Mouse (Mus musculus): ENCODE measurements around the gene Gphb5. TPM values are rescaled to one million over a fixed set of nuclear protein-coding genes. Genes with fewer than 3 reads are reported as not detected.

Gene Gphb5
- polyA plus RNA-seq, 2 experiments: not detected

DNA sequence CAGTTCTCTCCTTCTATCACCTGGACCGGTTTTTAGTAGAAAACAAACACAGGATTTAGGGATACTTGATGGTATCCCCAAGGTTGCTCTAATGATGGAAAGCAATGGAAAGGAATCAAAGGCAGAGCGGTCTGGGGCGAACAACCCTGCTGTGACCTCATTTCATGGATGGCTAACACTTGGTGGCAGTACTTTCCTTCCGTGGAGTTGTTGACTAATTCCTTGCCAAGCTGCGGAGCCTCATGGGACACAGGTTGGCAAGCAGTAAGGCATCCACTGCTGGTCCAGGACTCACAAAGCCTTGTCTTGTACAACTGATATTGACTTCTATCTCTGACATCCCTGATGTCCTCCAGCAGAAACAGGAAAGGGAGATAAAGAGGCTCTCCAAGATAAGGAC, 48.1 kb downstream of the Gphb5 start:
- Histone ChIP-seq H3K27me3 (ENCODE audit: control insufficient read depth, insufficient read depth, low read length) (no peaks in the 10 kb centered on the region), H3K36me3 (ENCODE audit: control insufficient read depth, insufficient read depth, low read length) (no peaks in the 10 kb centered on the region; the same call in 1 of the 2 replicates), H3K27ac (replicated peaks; ENCODE audit: low read depth, low read length) (no peak overlapping the region), H3K9me3 (ENCODE audit: control insufficient read depth, low read length) (no peaks in the 10 kb centered on the region), H3K9ac (ENCODE audit: low read depth, low read length, severe bottlenecking) (no peak overlapping the region), H3K4me2 (replicated peaks; ENCODE audit: low read depth, low read length, severe bottlenecking) (no peak overlapping the region), H3K4me3 (replicated peaks; ENCODE audit: low read length) (no peak overlapping the region), H3K4me1 (ENCODE audit: control insufficient read depth, insufficient read depth, low read length) (no peaks in the 10 kb centered on the region)
- no peak for DNase-seq (ENCODE audit: low spot score)
- no peak for ATAC-seq (ENCODE audit: low FRiP score, low read depth)
- no peak for TF ChIP-seq POLR2A (IDR thresholded peaks at IDR 0.05; ENCODE audit: borderline replicate concordance, extremely low read depth, insufficient read depth, insufficient read length)
- 79% methylated on average over 5 of the region's 5 CpGs for WGBS

GRCm38 (mm10) chr12:75367371-75367770, 49.2 kb downstream of the Gphb5 start:
- no peaks in the 10 kb centered on the region for H3K27me3 ChIP-seq (ENCODE audit: control insufficient read depth, insufficient read depth, low read length)
- H3K4me2 ChIP-seq (replicated peaks; ENCODE audit: low read depth, low read length, severe bottlenecking): no peak overlapping the region
- H3K9me3 ChIP-seq (ENCODE audit: control insufficient read depth, low read length): no peaks in the 10 kb centered on the region
- DNase-seq (ENCODE audit: low spot score) (no peak), ATAC-seq (ENCODE audit: low FRiP score, low read depth) (no peak)
- WGBS: 87% methylated on average over 6 of the region's 6 CpGs
- H3K27ac ChIP-seq (replicated peaks; ENCODE audit: low read depth, low read length): no peak overlapping the region
- no peak overlapping the region for H3K9ac ChIP-seq (ENCODE audit: low read depth, low read length, severe bottlenecking)
- no peak overlapping the region for H3K4me3 ChIP-seq (replicated peaks; ENCODE audit: low read length)
- no peaks in the 10 kb centered on the region for H3K4me1 ChIP-seq (ENCODE audit: control insufficient read depth, insufficient read depth, low read length)
- H3K36me3 ChIP-seq (ENCODE audit: control insufficient read depth, insufficient read depth, low read length): no peaks in the 10 kb centered on the region; the same call in 1 of the 2 replicates
- TF ChIP-seq POLR2A (IDR thresholded peaks at IDR 0.05; ENCODE audit: borderline replicate concordance, extremely low read depth, insufficient read depth, insufficient read length): no peak

DNA sequence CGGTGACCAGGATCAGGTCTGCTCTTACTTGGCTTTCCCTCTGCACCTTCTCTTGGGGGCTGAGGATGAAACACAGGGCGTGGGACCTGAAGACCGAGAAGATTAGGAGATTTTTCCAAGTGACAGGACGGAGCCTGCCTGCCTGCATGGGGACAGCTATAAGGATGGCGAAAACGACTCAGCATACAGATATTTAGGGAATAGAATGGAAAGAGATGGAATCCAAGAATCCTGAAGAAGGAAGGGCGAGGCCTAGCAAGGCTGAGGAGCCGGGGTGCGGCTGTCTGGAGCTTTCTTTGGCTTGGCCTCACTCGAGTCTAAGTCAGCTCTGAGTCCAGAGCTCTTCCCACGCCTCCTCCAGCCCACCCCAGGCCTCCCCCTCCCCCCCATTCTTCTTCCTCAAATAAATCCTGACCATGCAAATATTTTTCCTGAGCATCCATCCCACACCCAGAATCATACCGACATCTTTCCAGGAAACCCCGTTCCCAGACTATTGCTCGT, 50.9 kb downstream of the Gphb5 start:
- no peaks in the 10 kb centered on the region for H3K9me3 ChIP-seq (ENCODE audit: control insufficient read depth, low read length)
- no peak overlapping the region for H3K4me3 ChIP-seq (replicated peaks; ENCODE audit: low read length)
- no peaks in the 10 kb centered on the region for H3K27me3 ChIP-seq (ENCODE audit: control insufficient read depth, insufficient read depth, low read length)
- no peaks in the 10 kb centered on the region; the same call in 1 of the 2 replicates for H3K36me3 ChIP-seq (ENCODE audit: control insufficient read depth, insufficient read depth, low read length)
- no peaks in the 10 kb centered on the region for H3K4me1 ChIP-seq (ENCODE audit: control insufficient read depth, insufficient read depth, low read length)
- no peak for TF ChIP-seq POLR2A (IDR thresholded peaks at IDR 0.05; ENCODE audit: borderline replicate concordance, extremely low read depth, insufficient read depth, insufficient read length)
- no peak overlapping the region for H3K9ac ChIP-seq (ENCODE audit: low read depth, low read length, severe bottlenecking)
- no peak overlapping the region for H3K27ac ChIP-seq (replicated peaks; ENCODE audit: low read depth, low read length)
- DNase-seq (ENCODE audit: low spot score) (no peak), ATAC-seq (ENCODE audit: low FRiP score, low read depth) (no peak)
- H3K4me2 ChIP-seq (replicated peaks; ENCODE audit: low read depth, low read length, severe bottlenecking): no peak overlapping the region
- 86% methylated on average over 14 of the region's 14 CpGs for WGBS

DNA sequence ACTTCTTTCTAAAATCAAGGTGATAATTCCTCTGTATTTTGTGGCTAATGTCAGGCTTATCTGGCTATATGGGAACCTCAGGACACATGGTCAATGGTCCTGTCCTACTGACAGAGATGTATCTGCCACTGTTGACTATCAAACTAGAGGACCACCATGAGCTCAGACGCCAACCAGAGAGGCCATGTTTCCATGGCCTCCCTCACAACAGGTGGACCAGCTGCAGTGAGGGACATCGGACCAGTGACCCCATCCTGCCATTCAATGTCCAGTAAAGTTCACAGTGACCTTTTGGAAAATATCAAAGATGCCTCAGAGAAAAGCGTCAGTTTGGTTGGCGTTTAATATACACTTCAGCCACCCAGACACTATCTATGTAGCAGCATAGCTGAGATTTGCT, 52.2 kb downstream of the Gphb5 start:
- Histone ChIP-seq H3K4me1 (ENCODE audit: control insufficient read depth, insufficient read depth, low read length) (no peaks in the 10 kb centered on the region), H3K4me3 (replicated peaks; ENCODE audit: low read length) (no peak overlapping the region), H3K36me3 (ENCODE audit: control insufficient read depth, insufficient read depth, low read length) (no peaks in the 10 kb centered on the region; the same call in 1 of the 2 replicates), H3K4me2 (replicated peaks; ENCODE audit: low read depth, low read length, severe bottlenecking) (no peak overlapping the region), H3K9ac (ENCODE audit: low read depth, low read length, severe bottlenecking) (no peak overlapping the region), H3K27me3 (ENCODE audit: control insufficient read depth, insufficient read depth, low read length) (no peaks in the 10 kb centered on the region), H3K9me3 (ENCODE audit: control insufficient read depth, low read length) (no peaks in the 10 kb centered on the region), H3K27ac (replicated peaks; ENCODE audit: low read depth, low read length) (no peak overlapping the region)
- no peak for TF ChIP-seq POLR2A (IDR thresholded peaks at IDR 0.05; ENCODE audit: borderline replicate concordance, extremely low read depth, insufficient read depth, insufficient read length)
- ATAC-seq (ENCODE audit: low FRiP score, low read depth) (no peak), DNase-seq (ENCODE audit: low spot score) (no peak)
- 99% methylated on average over 4 of the region's 4 CpGs for WGBS

GRCm38 (mm10) chr12:75362456-75362855, 54.1 kb downstream of the Gphb5 start:
- 0 out of 2 replicates have a peak, but pooled peaks cover 3% of the 10 kb centered on the region for H3K4me1 ChIP-seq (ENCODE audit: control insufficient read depth, insufficient read depth, low read length)
- no peaks in the 10 kb centered on the region; the same call in 1 of the 2 replicates for H3K36me3 ChIP-seq (ENCODE audit: control insufficient read depth, insufficient read depth, low read length)
- no peak for DNase-seq (ENCODE audit: low spot score)
- no peak overlapping the region for H3K9ac ChIP-seq (ENCODE audit: low read depth, low read length, severe bottlenecking)
- H3K27ac ChIP-seq (replicated peaks; ENCODE audit: low read depth, low read length): no peak overlapping the region
- WGBS: 88% methylated on average over 16 of the region's 16 CpGs
- no peak for ATAC-seq (ENCODE audit: low FRiP score, low read depth)
- TF ChIP-seq POLR2A (IDR thresholded peaks at IDR 0.05; ENCODE audit: borderline replicate concordance, extremely low read depth, insufficient read depth, insufficient read length): no peak
- H3K4me2 ChIP-seq (replicated peaks; ENCODE audit: low read depth, low read length, severe bottlenecking): no peak overlapping the region
- no peaks in the 10 kb centered on the region for H3K9me3 ChIP-seq (ENCODE audit: control insufficient read depth, low read length)
- H3K4me3 ChIP-seq (replicated peaks; ENCODE audit: low read length): no peak overlapping the region
- H3K27me3 ChIP-seq (ENCODE audit: control insufficient read depth, insufficient read depth, low read length): no peaks in the 10 kb centered on the region

Other genes starting within 250 kb of the Gphb5 start
- gene Kcnh5, start 239.4 kb downstream of the Gphb5 start, polyA plus RNA-seq (2012; rRNA removed): 0.28 and 0.35 TPM in 2 replicates
- 0.43 and 0.65 TPM in 2 replicates for gene Kcnh5, start 239.4 kb downstream of the Gphb5 start, polyA plus RNA-seq (2014; fragmentation: Nextera tagmentation; extraction: Ambion mirVana)
- 80.1 and 81.1 TPM in 2 replicates for gene Rhoj, start 108.5 kb downstream of the Gphb5 start, polyA plus RNA-seq (2012; rRNA removed)
- gene Rhoj, start 108.5 kb downstream of the Gphb5 start, polyA plus RNA-seq (2014; fragmentation: Nextera tagmentation; extraction: Ambion mirVana): 90.3 and 99.9 TPM in 2 replicates
- gene Ppp2r5e, start 179.5 kb upstream of the Gphb5 start, polyA plus RNA-seq (2012; rRNA removed): 25.1 and 27.3 TPM in 2 replicates
- 17.2 and 17.6 TPM in 2 replicates for gene Ppp2r5e, start 179.5 kb upstream of the Gphb5 start, polyA plus RNA-seq (2014; fragmentation: Nextera tagmentation; extraction: Ambion mirVana)